Mouse (Mus musculus): ENCODE results near the gene Nrp1.
A peak's percentile ranks its signal among the peaks of the same experiment; 100 is the strongest.

Nrp1 gene

GRCm38 (mm10) chr8:128358406-128358755 lies at the start of gene Nrp1:
TSS of gene Nrp1 (plus strand) at chr8:128358604.
- peak; percentile 66 for DNase-seq

DNA sequence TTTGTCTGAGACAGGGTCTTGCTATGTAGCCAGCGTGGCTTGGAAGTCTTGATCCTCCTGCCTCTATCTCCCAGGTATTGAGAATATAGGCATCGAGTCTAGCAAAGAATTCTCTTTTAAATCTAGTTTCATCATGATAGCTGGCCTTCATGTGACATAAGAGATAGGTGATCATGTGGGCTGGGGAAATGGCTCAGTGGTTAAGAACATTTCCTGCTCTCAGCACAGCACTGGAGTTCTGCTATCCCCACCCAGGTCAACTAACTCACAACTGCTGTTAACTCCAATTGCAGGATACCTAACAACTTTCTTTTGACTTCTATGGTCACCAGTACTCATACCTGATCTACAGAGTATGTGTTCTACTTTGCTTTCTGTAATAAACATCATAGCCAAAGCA lies 37.6 kb upstream of the Nrp1 start:
- DNase-seq, result no peak

- no peak for DNase-seq
Observed at GRCm38 (mm10) chr8:128327281-128327680, 31.1 kb upstream of the Nrp1 start.

- DNase-seq, result no peak
Observed at GRCm38 (mm10) chr8:128327922-128328321, 30.5 kb upstream of the Nrp1 start.

DNA sequence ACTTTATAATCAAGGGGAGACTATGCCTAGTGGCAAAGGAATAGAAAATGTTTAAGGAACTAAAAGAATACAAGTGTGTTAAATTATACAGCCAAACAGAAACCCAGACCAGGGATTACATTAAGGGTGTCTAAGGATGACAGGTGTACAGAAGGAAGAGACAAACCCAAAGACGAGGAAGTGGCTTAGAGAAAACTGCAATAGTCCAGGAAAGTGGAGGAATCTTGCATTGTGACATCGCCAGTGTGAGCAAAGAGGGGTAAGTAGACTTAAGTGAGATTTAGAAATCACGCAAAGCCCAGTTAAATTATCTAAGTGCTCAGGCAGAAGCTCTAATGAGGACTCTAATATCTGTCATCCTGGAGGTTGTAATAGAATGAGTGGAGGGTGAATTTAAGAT lies 28.9 kb upstream of the Nrp1 start:
- DNase-seq, result no peak

DNA sequence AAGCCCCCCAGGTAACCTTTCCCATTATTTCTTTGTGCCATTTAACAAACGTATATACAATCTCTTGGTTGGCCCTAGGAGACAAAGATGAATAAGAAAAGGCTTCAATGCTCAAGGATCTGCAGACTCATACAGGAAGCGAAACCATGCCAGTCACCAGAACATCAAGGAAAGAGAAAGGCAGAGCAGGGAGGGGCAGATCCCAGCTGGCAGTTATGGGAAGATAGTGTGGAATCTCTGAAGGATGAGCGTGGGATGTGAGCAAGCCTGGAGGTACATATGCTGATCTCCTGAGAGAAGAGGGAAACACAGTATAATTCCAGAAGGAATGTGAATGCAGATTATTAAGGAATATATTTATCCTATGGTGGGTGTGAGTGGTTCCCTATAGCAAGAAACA lies 22.4 kb upstream of the Nrp1 start:
- no peak for DNase-seq

DNA sequence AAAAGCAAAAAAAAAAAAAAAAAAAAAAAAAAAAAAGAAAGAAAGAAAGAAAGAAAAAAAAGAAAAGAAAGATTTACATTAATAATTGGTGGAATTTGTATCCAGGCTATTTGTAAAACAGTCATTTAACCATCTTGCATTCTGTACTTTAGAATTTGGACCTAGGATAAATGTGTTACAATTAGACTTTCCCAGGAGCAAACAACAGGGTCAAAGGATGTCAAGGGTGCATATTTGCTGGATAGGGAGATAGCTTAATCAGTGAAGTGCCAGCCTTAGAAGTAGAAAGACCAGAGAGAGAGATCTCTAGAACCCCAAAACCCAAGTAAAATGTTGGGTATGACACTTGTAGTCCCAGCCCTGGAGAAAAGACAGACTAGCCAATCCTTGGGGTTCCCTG lies 19.5 kb upstream of the Nrp1 start:
- DNase-seq, result no peak

DNA sequence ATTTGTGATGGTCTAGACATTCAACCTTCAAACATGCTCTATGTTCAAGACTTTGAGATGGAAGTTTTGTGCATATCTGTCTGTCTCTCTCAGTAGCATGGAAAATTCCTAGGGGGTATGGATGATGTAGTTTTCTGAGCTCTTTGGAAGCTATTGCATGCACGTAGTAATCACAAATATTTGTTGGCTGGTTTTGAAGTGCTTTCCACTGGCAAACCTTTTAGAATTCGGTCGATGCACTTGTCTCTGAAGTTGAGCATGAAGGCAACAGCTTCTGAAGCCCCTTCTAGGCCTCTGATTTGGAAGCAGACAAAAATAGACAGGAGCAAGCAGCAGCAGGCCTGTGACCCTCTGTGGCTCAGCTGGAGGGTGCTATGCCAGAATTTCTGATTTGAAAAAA lies 18.9 kb upstream of the Nrp1 start:
- DNase-seq, result no peak

GRCm38 (mm10) chr8:128350405-128350804 lies 8.0 kb upstream of the Nrp1 start:
- peak; percentile 15 for DNase-seq

DNA sequence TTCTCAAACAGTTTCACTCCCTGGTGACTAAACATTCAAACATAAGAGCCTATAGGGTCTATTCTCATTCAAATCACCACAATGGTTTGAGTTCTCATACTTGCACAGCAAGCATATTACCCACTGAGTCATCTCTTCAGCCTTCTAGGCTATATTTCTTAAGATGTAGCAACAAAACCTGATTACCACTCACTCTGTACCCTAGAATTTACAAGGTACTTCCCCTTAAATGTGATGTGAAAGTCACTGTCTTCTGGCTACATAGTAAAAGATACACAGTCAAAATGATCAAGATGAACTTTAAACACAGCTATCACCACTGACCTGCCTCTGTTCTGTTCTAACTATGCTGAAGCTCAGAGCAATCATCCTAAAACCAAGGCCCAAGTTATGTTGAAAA lies 7.2 kb upstream of the Nrp1 start:
- DNase-seq, result no peak

DNA sequence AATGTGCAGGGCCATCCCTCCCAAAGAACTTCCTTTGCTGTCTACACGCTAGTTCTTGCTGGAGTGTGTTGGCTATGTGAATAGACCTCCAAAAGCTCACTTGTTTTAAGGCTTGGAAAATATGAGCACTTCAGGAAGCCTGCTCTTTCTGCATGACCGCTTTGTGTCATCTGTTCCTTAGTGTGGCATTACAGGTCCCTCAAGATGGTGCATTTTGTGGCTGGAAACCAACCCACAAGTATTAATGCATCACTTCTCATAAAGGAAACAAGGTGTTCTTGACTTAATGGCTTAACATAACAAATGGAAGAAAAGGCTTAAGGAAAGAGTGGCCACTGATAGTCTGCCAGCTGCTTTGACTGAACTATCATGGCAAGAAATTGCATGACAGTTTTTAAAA lies 5.6 kb upstream of the Nrp1 start:
- DNase-seq, result no peak

- DNase-seq, result no peak
Observed at GRCm38 (mm10) chr8:128353999-128354398, 4.4 kb upstream of the Nrp1 start.

DNA sequence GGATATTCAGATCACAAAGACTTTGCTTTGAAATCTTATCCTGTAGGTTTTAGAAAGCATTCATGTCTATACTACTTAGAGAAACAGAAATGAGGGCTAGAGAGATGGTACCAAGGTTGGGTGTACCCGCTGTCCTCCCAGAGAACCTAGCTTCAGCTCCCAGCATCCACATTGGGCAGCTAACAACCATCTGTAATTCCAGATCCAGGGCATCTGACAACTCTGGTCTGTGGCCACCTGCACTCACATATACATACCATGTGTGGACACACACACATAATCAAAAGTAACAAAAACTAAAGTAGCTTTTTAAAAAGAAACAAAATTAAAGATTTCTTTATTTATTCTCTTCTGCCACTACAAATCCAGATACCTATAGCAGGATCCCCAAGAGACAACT lies 3.3 kb upstream of the Nrp1 start:
- DNase-seq, result no peak

DNA sequence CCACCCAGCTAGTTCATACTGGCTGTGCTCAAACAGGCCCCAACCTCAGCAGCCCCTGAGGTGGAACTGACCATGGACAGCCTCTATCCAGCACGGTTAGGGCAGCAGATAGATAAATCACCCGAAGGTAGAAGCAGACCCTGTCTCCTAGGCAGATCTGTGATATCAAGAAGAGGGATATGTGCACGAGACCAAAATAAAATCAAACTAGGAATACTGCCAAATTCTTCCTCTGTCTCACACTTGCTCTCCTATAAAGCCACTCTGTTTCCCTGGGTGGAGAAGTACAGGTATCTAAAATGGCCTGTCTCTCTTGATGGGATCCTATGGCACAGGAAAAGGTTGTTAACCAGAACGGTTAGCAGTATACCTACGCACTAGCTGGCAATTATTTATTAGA lies 2.2 kb upstream of the Nrp1 start:
- no peak for DNase-seq

DNA sequence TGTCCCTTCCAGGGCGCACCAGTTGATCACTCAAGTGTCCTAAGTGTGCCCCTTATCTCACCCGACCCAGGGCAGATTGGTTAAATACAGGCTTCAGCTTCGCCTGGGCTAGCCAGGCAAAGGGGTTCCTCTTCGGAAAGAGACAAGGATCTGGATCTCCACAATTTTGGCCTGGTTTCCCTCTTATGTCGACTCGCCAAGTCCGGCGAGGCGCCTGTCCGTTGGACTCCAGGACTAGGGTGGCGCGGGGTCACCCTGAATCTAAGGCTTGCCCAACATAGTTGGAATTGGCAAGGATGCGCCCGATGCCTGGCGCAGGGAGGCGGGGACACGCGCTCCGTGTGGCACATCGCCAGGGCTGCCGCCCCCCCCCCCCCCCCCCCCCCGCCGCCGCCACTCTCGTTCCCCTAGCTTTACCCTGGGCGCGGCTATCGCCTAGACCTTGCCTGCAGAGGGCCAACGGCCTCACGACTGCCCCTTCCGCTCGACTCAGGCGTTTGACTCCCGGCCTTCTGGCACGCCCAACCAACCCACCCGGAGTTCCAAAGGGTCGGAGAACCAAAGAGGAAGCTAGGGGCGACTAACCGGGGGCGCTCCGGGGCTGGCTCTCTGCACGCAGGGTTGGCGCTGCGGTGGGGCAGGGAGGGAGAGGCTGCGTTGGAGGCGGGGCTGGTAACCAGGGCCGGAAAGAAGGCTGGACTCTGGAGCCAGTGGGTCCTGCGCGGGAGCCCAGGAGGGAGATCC lies 1.4 kb upstream of the Nrp1 start:
- DNase-seq, result peak; percentile 92

DNA sequence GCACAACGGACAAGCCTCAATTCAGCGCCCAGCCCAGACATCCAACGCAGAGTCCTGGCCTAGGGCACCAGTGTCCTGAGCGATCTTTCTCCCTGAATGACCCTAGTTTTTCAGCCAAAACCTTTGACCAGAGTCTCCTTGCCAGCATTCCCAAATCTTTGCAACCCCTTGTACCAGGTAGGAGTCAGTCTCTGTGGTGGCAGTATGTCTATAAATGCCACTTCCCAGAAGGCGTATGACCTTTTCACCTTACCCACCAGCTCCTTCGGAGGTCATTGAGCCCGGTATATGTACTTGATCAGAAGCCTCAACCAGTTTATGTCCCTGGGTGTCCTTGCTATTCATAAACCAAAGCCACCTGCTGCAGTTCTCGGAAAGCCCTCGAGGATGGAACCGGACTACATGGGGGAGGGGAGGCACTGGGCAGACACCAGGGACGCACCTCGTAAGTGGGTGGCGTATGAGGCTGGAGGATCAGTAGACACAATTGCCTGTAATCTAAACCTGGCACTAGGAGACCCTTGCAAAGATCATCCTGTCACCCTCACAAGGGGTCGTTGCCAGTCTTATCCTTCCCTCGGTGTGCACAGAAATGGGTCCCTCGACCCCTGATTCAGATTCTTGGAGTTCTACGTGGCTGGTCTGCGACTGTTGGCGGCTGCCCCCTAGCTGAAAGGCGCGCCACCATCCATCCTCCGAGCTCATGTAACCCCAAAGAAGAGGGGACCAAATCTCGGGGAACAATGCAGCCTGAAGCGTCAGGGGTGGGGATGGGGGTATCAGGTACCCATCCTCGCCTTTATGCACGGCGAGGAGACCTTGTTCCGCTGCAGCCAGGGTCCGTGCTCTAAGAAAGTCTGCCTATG lies 631 bp upstream of the Nrp1 start:
- peak; percentile 86 for DNase-seq

GRCm38 (mm10) chr8:128358756-128359520 lies 534 bp downstream of the Nrp1 start:
- peak; percentile 81 for DNase-seq

DNA sequence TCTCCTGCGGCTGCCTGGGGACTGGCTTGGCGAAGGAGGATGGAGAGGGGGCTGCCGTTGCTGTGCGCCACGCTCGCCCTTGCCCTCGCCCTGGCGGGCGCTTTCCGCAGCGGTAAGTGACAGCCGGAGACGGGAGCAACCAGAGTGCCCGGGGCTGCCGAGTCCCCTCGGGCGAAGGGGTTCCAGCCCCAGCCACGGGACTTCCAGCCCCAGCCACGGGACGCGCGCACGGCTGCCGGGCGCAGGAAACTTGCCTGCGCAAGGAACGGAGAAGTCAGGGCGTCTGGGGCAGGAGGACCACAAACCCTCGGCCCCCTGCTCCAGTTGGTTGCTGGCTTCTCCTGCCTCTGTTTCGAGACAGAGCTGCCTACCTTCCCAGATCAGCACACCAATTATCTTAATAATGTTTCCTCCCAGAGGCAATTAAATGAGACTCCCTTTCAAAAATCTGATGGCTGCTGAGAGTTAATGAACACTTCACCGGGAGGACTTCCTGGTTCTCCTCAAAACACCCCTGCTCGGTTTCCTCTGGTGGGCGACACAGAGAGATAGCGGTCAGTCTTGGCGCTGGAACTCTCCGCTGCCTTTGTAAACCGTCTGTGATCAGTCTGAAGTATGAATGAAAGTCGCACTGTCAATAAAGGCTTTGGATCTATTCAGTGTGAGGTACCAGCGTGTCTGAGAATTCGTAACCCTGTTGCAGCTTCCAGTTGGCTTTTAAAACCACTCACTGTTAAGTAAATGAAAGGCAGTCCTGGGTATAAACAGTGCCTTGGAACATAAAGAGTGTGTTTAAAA lies 1.3 kb downstream of the Nrp1 start:
- peak; percentile 63 for DNase-seq

GRCm38 (mm10) chr8:128361343-128361870 lies 3.0 kb downstream of the Nrp1 start:
- peak; percentile 17 for DNase-seq

- peak; percentile 90 for DNase-seq
Observed at GRCm38 (mm10) chr8:128362940-128363595, 4.7 kb downstream of the Nrp1 start.

GRCm38 (mm10) chr8:128370496-128370895 lies 12.1 kb downstream of the Nrp1 start:
- no peak for DNase-seq

- DNase-seq, result no peak
Observed at GRCm38 (mm10) chr8:128371026-128371425, 12.6 kb downstream of the Nrp1 start.
